Mouse (Mus musculus): Measurements from ENCODE around the gene Cenpl. TPM values are rescaled to one million over a fixed set of nuclear protein-coding genes. Genes with fewer than 3 reads are reported as not detected.
"Not testable (repeated sequence)": the region's sequence is repeated elsewhere in the genome, so short reads cannot be mapped to it uniquely, and the experiment has no call there.

Cenpl gene
- 1 to 10 TPM; 3.7 to 4.2 TPM for total RNA-seq (2021)

DNA sequence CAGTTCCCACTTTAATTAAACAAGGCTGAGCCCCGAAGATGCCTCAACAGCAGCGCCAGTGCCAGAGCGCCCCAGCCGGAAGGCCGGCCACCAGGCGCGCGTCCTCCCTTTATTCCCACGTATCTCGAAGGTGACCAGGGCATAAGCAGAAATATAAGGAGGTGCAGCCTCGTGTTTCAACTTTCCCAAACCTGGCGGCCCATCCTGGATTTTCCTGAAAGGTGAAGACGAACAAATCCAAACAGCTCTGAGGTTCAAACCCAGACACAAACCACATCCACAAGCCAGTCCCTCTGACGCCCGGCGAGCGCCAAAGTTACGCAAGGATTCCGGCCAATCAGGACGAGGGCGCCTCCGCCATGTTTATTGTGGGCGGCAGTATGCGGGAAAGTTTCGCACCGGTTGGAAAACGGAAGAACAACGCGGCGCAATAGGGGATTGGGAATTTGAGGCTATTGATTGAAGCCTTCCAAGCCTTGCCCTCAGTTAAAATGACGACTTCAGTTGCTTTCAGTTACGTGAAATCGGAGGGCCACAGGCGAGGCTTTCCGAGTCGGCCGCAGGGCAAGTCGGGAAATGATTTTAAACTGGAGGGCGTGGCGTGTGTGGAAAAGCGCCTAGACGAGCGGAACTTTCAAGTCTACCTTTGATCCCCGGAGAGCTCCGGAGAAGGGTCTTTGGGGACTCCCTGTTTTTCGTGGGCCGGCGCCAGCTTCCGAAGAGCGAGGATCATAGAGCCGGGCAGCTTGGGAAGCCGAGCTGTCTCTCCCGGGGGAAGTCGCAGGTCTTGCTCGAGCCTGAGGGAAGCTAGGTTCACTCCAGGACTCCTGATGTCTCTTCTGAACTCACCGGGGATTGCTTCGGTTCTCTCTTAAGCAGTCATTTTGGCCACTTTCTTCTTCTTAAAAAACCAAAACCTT, at the start of gene Cenpl, which contains the start of gene Dars2:
Gene Cenpl, plus strand, starts transcription at position 362 of the 920 bp plus-strand sequence.
Gene Dars2, minus strand, starts transcription at position 307 of the 920 bp plus-strand sequence.
- DNase-seq: peak; percentile 98
- intact Hi-C loops (cut with DNase I): loop anchor here (2.0 to 5.0 kb wide), 2 partner anchors 33 to 60 kb away; partner anchors contain the start of gene Klhl20

DNA sequence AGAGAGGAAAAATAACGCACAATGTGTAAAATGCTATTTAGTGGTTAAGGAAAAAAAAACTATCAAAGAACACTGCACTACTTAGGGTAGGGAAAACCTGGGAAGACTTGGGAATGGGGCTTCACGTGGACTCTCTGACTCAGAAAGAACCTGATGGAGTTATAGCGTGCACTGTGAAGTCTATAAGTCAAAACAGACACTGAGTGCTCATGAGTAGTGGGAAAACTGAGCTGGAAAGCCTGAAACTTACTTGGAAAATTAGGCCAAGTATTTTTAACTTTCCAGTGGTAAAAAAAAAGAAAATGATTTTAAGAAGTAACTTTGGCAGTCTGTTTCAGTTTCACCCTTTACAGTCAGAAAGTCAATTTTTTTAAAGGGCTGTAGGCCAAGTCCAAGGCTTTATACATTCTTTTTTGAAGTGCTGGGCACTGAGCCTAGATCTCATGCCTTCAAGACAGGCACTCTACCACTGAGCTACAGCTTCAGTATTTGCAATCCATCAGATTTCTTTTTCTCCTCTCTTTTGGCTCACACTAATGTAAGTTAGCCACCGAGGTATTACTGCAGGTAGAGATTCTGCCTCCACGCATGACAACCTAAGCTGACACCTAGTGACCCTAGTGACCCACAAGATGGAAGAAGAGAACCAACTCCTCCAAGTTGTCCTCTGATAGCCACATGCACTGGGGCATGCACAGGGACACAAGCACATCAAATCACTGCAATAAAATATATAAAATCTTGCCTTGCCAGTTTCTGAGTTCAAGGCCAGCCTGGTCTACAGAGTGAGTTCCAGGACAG, 44.9 kb upstream of the Cenpl start:
- intact Hi-C loops (cut with DNase I): no loop called here
- no peak for DNase-seq

DNA sequence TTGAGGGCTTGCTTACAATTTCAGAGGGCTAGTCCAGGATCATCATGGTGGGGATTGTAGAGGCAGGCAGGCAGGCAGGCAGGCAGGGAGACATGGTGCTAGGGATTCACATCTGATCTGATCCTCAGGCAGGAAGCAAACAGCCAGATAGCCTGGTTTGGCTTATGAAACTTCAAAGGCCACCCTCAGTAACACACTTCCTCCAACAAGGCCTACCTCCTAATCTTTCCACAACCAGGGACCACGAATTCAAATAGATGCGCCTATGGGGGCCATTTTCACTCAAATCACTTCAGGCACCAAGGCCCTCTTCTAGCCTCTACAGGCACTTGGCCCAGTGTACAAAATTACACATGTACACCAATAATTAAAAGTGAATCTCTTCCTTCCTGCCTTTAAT, 43.3 kb upstream of the Cenpl start:
- no peak for DNase-seq
- intact Hi-C loops (cut with DNase I): no loop called here

DNA sequence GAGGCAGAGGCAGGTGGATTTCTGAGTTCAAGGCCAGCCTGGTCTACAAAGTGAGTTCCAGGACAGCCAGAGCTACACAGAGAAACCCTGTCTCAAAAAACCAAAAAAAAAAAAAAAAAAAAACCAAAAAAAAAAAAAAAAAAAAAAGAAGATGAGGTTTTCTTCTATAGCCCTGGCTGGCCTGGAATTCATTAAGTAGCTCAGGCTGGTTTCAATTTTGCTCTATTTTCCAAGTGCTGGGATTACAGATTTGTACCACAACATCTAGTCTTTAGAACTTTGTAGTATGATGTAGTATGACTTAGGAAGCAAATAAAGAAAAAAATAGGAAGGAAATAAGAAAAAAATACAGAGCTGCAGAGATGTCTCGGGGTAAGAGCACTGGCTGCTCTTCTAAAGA, 42.1 kb upstream of the Cenpl start:
- DNase-seq; intact Hi-C loops (cut with DNase I): not testable (repeated sequence)

DNA sequence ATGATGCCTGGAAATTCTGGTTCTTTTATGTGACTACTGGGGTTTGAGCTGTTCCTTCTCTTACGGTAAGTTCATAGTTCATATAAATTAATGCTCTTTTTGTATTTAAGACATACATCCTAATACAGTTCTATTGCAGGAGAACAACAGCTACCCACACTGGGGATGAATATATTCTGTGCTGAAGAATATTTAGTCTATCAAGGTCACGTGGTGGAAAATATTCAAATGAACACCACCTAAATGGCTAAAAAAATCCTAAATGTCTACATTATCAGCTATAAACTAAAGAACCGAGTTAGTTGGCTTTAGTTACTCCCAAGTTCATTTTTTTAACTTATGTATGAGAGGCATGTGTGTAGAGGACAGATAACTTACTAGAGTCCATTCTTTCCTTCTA, 40.5 kb upstream of the Cenpl start:
- intact Hi-C loops (cut with DNase I): loop anchor here (5.0 kb wide), 1 partner anchor 123 kb away; the partner anchor contains the start of gene Rc3h1
- DNase-seq: no peak

DNA sequence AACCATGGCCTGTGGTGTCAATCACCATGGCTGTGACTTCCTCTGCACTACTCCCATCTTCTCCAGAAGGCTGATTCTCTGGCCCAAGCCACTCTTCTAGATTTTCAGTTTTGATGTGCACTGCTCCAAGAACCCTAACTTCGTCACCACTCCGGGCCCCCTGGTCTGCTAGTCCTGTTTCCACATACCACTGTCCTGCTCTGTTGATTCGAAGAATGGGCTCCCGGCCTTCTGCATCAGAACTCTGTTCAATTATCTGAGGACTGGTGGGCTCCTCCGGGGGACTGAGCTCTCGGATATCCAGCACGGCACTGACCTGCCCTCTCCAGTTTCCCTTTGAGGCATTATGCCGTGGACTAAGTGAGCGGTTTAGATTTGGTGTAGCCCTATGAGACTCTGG, 38.6 kb upstream of the Cenpl start:
- intact Hi-C loops (cut with DNase I): loop anchor here (5.0 kb wide), 1 partner anchor 125 kb away; the partner anchor contains the start of gene Rc3h1
- DNase-seq: no peak

DNA sequence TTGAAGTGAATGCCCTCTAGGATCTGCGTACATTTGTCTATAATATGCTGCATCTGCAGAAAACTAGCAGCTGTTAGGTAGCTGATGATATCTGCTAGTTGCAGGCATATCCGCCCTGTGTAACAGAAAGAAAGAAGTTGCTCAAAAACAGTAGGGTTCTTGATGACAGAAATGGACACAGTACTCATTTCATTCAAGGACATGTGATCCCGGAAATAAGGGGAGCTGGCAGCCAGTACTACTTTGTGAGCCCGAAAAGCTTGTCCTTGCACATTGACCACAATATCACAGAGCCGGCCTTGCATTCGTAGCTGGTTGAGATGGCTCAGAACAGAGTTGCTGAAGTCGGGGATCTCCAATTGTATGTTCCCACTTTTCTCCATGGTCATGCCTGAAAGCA, 38.2 kb upstream of the Cenpl start:
- intact Hi-C loops (cut with DNase I): loop anchor here (5.0 kb wide), 1 partner anchor 125 kb away; the partner anchor contains the start of gene Rc3h1
- DNase-seq: no peak

DNA sequence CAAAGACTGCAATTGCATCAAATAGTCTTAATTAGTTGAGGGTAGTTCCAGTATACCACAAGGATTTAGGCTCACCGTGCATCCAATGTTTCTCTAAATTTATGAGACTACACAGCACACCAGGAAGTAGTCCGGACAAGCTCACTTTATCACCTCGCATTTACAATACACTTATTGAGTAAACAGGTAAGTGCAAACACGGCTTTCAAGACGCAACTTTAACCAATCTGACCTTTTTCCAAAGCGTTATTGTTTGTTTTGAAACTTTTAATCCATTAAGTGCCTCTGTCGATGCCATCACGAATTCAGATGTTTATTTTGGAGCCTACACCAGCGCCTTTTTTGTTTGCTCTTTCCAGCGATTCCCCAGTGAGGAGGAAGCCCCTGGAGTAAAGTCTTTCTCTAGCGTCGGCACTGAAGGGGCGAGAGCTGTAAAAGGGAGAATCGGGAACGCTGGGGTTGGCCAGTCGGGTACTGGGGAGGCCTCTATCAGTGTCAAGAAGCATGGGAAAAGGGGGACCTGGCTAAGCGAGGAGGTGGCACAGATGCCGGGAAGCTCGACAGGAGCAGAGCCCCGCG, 36.6 kb upstream of the Cenpl start:
- DNase-seq: no peak
- intact Hi-C loops (cut with DNase I): loop anchor here (5.0 kb wide), 1 partner anchor 127 kb away; the partner anchor contains the start of gene Rc3h1

DNA sequence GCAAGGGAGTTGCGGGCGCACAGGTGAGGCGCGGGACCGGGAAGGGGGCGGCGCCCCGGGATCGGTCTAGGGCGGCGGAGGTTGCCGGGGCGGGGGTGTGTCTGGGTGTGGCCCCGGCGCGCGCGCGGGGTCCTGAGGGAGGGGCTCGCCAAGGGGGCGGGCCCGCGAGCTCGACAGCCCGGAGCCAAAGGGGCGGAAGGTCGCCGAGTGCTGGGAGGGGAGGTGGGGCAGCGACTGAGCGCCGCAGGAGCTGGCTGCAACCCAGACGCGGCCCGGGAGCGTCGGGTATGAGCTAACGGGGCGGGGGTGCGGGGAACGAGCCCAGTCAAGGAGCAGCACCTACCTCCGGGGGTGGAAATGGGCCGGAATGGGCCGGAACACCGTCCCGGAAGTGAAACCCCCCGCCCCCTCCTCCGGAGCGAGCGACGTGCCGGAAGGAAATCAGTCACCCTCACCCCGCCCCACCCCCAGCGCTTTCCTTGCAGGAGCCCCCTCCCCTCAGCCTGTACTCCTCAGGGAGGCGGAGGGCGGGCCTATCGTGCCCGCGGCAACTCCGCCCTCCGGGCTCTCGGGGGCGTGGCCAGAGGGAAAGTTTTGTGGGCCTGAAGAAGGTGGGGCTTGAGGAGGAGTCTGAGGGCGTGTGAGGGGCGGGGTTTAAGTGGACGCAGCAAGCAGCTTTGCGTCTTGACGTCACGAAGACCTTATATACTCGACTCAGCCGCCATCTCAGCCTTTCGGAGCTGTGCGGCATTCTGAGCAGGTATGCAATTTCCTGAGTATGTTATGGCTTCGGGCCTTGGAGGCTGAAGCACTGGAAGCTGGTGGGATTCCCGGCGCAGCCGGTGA, 35.9 kb upstream of the Cenpl start, which contains the start of gene Zbtb37:
Gene Zbtb37, minus strand, starts transcription at position 415 of the 846 bp plus-strand sequence.
- intact Hi-C loops (cut with DNase I): loop anchor here (5.0 kb wide), 2 partner anchors 38 to 127 kb away; partner anchors contain the start of genes Cenpl, Dars2 and Rc3h1
- peak; percentile 99 for DNase-seq

DNA sequence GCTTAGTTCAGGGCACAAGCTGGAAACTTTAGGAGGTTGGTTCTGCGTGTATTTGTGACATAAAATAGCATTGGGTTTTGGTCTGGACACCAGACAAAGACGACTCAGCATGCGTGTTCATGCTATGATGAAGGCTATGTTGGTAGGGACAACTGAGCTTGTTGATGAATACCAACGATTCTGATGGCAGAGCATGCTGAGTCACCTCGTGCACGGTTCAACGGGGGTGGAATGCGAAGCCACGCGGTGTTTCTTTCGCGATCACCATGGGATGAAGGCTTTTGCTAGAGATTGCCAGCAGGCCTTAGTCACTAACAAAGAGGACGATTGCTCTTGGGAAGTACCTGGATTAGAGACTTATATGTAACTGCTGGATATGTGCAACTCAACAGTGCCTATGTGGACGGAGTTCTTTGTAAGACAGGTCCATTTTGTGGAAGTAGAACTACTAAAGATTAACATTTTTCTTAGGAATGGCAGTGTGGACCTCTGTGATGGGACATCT, 35.2 kb upstream of the Cenpl start:
- no peak for DNase-seq
- intact Hi-C loops (cut with DNase I): loop anchor here (5.0 kb wide), 1 partner anchor 37 kb away; the partner anchor contains the start of genes Cenpl and Dars2

DNA sequence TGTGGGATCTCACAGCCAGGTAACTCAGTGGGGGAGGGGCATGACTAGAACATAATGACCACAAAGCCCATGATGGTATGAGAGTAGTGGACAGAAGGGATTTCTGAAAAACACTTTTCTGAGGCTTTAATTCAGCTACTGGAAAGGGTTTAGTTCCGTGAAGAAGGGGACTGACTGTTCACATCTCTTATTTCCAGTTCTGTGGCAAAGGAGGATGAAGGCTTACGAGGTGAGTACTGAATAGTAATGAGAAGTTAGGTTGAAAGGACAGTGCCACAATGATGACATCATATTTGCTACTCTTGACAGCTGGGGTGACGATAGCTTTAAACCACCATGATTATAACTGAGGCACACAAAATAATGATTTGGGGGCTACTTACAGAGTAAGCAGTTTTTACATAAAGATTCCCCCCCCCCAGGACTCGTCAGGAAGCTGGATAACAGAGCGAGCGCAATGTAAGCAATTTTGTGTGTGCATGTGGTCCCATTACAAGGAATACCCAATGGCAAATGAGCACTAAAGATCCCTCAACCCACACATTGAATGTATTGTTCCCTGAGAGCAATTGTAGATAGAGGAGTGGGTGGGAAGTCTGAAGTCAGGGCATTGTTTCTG, 34.6 kb upstream of the Cenpl start:
- intact Hi-C loops (cut with DNase I): loop anchor here (5.0 kb wide), 1 partner anchor 36 kb away; the partner anchor contains the start of genes Cenpl and Dars2
- no peak for DNase-seq

DNA sequence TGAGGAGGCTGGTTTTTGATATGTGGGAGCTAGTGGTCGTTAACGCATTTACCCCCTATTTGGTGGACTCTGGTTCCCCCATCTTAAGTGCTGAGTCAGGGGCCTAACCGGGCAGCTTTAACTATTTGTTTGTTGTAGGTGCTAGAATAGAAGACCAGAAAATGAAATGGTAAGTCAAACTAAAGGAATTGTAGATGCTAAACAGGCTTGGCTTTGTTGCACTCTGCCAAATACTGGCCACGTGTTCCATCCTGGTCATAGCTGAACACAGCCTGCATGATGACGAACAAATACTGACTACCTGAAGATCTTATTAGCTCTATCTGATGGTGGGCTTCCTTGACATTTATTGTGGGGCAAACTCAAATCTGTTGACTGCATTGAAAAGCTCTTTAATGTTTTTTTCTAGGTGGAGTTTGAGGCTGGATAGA, 34.1 kb upstream of the Cenpl start:
- peak in 1 of 2 experiments; percentile 21 for DNase-seq
- intact Hi-C loops (cut with DNase I): loop anchor here (5.0 kb wide), 1 partner anchor 36 kb away; the partner anchor contains the start of genes Cenpl and Dars2

DNA sequence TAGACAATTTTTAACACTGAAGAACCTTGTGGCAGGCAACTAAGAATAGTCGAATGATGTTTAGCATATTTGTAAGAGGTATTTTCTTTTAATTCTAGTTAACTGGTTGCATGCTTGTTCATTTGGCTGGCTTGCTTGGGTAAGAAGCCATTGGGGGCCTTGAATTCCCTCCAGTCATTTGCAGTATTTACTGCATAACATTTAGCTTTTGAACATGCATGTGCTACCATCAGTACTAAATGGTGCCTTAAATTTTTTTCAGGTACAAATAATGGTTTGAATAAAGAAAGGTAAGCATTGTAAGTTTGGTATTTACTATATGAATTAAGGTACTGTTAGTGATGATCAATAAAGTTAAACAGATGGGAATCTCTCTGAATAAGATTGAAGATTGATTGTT, 33.5 kb upstream of the Cenpl start:
- intact Hi-C loops (cut with DNase I): loop anchor here (5.0 kb wide), 1 partner anchor 35 kb away; the partner anchor contains the start of genes Cenpl and Dars2
- no peak for DNase-seq

DNA sequence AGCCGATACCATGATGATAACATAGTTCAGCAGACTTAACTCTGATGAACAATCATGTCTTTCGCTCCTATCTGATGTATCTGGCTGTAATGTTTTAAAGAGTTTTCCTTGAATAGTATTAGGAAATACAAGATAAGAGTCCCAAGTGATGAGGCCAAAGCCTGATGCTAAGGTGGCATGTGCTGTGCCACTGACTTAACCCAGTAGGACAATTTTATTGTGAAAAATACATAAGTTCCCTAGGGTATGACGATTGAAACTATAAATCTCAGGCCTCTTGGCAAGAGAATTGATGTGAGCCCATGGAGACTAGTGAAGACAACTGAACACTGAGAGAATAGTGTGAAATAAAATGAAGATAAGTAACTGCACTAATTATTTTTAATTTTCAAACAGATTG, 32.9 kb upstream of the Cenpl start:
- no peak for DNase-seq
- intact Hi-C loops (cut with DNase I): loop anchor here (5.0 kb wide), 1 partner anchor 35 kb away; the partner anchor contains the start of genes Cenpl and Dars2

DNA sequence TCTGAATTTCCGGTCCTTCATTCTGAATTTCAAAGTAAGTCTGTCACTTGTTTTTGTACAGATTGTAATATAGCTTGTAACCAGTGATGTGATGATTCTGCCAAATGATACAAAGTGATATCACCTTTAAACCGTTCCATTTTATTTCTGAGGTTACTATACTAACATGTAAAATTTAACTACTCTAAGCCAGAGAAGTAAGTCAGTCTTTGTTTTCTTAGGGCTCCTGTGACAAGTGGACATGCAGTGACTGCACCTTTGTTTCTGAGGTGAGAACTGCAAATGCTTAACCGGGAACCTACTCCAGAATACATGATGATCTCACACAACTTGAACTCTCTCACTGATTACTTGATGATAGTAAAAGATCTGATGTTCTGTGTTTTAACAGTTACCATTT, 32.5 kb upstream of the Cenpl start:
- intact Hi-C loops (cut with DNase I): loop anchor here (5.0 kb wide), 1 partner anchor 34 kb away; the partner anchor contains the start of genes Cenpl and Dars2
- no peak for DNase-seq

DNA sequence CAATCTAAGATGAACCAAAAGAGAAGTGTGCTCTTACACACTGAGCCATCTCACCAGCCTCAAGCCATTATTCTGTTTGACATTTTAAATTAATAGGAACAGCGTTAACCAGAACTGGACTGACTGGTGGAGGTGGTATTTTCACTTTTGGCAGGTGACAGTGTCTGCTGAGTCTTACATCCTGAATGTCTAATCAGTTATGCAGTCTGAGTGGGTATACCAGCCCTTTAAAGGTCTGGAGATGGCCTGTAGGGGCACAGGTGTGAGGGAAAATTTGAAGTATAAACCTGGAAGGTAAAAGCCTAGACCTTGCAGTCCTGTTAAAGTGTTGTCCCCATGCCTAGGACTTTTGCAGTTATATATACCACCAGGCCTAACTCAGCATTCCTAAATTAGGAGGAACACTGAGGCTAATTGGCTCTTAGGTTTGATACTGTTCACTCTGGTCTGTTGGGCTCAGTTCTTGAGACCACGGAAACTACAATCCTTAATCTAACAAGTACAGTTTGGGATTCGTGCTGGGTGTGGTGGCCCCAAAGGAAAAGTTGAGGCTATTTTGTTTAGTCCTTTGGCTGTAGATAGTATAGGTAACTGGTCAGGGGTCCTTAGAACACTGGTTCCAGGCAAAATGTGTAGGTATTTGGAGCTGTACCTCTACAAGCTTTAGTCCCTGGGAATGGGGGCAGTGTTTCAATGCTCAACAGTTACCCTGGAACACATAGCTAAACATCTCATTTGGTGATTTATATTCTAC, 31.4 kb upstream of the Cenpl start:
- intact Hi-C loops (cut with DNase I): loop anchor here (5.0 kb wide), 1 partner anchor 33 kb away; the partner anchor contains the start of genes Cenpl and Dars2
- no peak for DNase-seq

DNA sequence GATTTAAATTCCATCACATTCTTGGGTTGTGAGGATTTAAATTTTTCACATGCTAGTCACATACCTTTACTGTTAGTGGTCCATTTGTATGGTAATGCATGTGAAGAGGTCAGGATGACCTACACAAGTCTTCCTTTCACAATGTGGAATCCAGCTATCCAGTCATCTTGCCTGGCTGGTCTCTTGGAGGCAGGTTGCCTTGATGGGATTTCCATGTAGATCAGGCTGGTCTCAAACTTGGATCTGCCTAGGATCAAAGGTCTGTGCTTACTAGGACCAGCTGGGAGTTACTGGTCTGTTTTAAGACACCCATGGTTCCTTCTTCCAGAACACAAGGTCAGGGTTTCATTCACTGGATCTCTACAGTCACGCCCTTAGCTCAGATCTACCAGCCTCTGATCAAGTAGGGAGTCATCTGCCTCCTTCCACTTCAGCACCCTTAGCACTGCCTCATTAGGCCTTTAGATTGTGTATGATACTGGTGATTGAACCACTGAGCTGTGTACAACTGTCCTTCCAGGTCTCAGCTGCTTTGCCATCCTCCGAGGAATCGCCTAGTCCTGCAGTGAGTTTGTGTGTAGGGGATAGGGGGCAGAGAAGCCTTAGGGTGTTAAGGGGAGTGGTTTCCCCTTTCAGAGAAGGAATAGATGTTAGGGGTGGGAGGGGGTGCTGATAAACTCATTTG, 30.6 kb upstream of the Cenpl start:
- DNase-seq: no peak
- intact Hi-C loops (cut with DNase I): loop anchor here (5.0 kb wide), 1 partner anchor 32 kb away; the partner anchor contains the start of genes Cenpl and Dars2
